Mouse (Mus musculus): ENCODE data around the gene Dkkl1.

DNA sequence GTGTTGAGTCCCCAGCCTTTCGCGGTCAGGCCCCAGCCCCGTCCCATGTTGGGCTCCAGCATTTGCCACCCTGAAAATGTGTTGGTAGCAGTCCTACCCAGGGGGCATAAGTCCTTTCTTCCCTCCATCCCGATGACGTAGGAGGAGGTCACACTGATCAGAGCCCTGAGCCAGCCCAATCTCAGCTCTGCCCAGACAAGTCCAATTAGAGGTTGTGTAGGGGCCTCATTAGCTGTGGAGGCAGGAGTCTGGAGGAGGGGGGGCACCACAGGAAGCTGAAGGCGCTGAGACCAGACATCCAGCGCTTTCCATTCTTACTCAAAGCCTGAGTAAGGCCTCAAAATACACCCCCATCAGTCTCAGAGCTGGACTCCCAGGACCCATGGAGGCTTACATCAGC, 26.0 kb downstream of the Dkkl1 start:
- TF ChIP-seq RCOR1 (IDR thresholded peaks at IDR 0.05; ENCODE audit: low read depth, low read length), result no peak
- no peak for TF ChIP-seq CTCF (IDR thresholded peaks at IDR 0.05 in 2 of 3, conservative IDR thresholded peaks at IDR 0.05 in 1 of 3; ENCODE audit: control insufficient read depth in 1 of 3, insufficient read depth in 1 of 3, low read depth in 2 of 3, low read length in 3 of 3, poor library complexity in 1 of 3, severe bottlenecking in 1 of 3)
- TF ChIP-seq USF2 (IDR thresholded peaks at IDR 0.05; ENCODE audit: borderline replicate concordance in 1 of 2, insufficient read depth in 1 of 2, low read depth in 1 of 2, low read length in 2 of 2), result no peak
- no peak for TF ChIP-seq TAL1 (IDR thresholded peaks at IDR 0.05; ENCODE audit: low read length)
- no peak for TF ChIP-seq POLR2A (IDR thresholded peaks at IDR 0.05; ENCODE audit: control insufficient read depth in 1 of 2, insufficient read depth in 1 of 2, low read depth in 1 of 2, low read length in 2 of 2, poor library complexity in 1 of 2)
- TF ChIP-seq UBTF (IDR thresholded peaks at IDR 0.05; ENCODE audit: borderline replicate concordance, insufficient read depth, low read depth, low read length), result no peak
- no peak for TF ChIP-seq MYC (IDR thresholded peaks at IDR 0.05; ENCODE audit: low read depth, low read length)
- TF ChIP-seq JUND (IDR thresholded peaks at IDR 0.05; ENCODE audit: low read depth, low read length), result no peak
- TF ChIP-seq ELF1 (IDR thresholded peaks at IDR 0.05; ENCODE audit: low read depth, low read length), result no peak
- TF ChIP-seq EP300 (IDR thresholded peaks at IDR 0.05; ENCODE audit: low read depth in 1 of 2, low read length in 2 of 2), result no peak
- no peak for TF ChIP-seq MAX (IDR thresholded peaks at IDR 0.05; ENCODE audit: low read length)
- TF ChIP-seq E2F4 (IDR thresholded peaks at IDR 0.05; ENCODE audit: borderline replicate concordance, low read depth, low read length), result no peak
